Mouse (Mus musculus) fibroblast of lung, adult 2 months (primary cell): Measurements from ENCODE around the gene Bud13.

Experiments
- DNase-seq: peaks from one replicate; pipeline ENCODE4 v3.0.0-alpha.2; 2011; ENCODE audit warnings: low read depth

Bud13 gene

DNA sequence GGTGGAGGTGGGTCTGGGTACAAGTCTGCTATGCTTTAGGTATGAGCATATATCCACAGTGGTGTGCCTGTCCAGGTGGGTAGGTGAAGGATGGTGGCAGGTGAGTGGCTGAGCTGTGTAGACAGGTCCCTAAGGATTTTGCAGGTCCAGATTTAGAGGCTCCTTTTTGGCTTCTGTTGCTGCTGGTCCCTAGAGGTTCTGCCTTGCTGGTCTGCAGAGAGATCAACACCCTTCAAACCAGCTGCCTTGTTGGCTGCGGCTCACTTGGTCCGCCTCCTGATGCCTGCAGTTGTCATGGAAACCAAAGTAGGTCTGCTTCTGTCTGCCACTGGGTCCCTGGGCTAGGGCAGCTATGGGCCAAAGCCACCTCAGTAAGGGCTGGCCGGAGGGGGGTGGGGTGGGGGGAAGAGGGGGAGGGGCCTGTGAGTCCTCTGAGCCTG lies 55.1 kb downstream of the Bud13 start:
- DNase-seq: no peak

DNA sequence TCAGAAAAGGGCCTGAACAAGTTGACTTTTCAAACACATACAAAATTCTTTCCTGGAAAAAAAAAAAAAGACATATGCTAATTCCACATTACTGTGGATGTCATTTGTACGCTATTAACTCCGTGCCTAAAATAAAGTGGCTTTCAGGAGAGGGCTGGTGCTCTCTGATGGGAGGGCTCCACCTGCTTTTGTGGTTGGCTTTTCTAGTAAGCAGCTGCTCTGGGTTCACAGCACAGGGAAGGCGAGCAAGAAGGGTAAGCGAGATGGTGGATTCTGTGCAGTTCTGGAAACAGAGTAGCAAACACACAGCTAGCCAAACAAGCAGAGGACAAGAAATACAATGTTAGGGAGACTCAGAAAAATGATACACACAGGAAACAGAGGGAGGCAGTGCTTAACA lies 55.6 kb downstream of the Bud13 start:
- DNase-seq: no peak

DNA sequence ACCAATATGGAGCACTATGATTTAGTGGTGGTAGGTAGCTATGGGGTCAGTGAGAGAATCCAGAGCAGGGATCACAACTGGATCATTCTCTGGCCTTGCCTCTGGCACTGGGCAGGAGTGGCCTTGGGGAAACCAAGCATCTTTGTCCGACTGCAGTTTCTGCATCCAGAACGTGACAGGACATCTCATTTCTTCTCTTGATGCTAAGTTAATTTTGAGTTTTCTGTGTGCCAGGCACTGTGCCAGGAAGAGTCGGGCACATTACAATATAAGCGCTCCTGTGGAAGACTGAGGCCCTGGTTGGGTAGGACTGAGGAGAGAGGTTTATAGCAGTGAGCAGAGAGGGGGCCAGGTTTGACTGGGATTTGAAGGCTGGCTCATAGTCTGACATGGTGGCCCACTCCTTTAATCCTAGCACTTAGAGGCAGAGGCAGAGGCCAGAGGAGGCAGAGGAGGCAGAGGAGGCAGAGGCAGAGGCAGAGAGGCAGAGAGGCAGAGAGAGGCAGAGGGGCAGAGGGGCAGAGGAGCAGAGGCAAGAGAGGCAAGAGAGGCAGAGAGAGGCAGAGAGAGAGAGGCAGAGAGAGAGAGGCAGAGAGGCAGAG lies 56.3 kb downstream of the Bud13 start:
- DNase-seq: no peak

DNA sequence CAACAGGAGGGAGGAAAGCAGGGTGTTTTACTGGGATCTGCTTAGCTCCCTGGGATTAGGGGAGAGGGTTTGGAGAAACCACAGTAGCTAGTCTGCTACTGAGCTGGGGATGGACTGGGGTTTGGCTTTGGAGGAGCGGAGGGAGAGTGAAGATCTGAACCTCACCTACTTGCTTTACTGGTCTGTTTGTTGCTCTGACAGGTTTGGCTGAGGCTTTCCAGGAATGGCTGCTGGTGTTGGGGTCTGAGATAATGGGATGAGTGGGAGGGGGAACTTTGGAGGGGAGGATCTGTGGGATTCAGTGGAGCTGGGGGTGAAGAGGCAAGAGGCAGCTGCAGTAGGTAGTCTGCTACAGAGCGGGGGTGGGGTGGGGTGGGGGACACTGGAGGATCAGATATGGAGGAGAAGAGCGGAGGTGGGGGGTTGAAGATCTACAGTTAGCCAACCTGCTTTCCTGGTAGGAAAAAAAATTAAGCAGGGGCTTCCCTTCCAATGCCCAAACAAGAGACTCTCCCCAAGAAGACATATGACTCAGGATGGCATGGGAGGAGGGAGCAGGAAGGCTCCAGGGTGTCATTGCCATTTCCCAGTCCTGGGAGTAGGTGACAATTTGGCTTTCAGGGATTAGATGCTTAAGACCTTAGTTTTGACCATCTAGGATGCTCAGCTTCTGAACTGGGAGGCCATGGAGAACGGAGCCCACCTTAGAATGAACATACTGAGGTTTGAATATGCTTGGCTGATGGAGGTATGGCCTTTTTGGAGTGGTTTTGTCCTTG lies 63.3 kb downstream of the Bud13 start:
- no peak for DNase-seq
